Mouse (Mus musculus) brain, embryonic 14.5 days (tissue): Measurements from ENCODE around the gene Rangap1.
"Not testable (repeated sequence)": the region's sequence is repeated elsewhere in the genome, so short reads cannot be mapped to it uniquely, and the experiment has no call there.

Experiments
- CTCF ChIP-seq: fragments of 200-500 bp; IDR thresholded peaks from 2 replicates; pipeline ENCODE4 v1.5.1; 2012; ENCODE audit warnings: inconsistent platforms, mild to moderate bottlenecking, moderate library complexity, borderline replicate concordance; ENCODE audit not compliant: insufficient read depth, insufficient read length; ENCODE audit errors: extremely low read depth
- POLR2A ChIP-seq: fragments of 200-500 bp; IDR thresholded peaks from 2 replicates; pipeline ENCODE4 v1.6.1; 2012; ENCODE audit warnings: mild to moderate bottlenecking, inconsistent platforms, borderline replicate concordance; ENCODE audit not compliant: poor library complexity, insufficient read depth, insufficient read length, severe bottlenecking; ENCODE audit errors: extremely low read depth

GRCm38 (mm10) chr15:81742368-81742767 lies 3.0 kb downstream of the Rangap1 start:
- not testable (repeated sequence) for TF ChIP-seq CTCF, POLR2A
